Mouse (Mus musculus) liver, embryonic 14.5 days (tissue): Measurements from ENCODE around the gene Hormad1.

Experiments used
- CTCF ChIP-seq: IDR thresholded peaks from 2 replicates; pipeline ENCODE4 v1.5.1; 2016; ENCODE audit warnings: antibody characterized with exemption, low read depth, control low read depth
- EP300 ChIP-seq: IDR thresholded peaks from 2 replicates; pipeline ENCODE4 v1.6.1; 2016; ENCODE audit warnings: antibody characterized with exemption, low read depth

- TF ChIP-seq CTCF (no peak), EP300 (no peak)
Observed at GRCm38 (mm10) chr3:95587754-95588603, 28.5 kb downstream of the Hormad1 start.
